Mouse (Mus musculus): ENCODE measurements around the gene Spint3.

The Spint3 gene

GRCm38 (mm10) chr2:164549963-164550894 lies 23.0 kb downstream of the Spint3 start:
- no peak for DNase-seq

- DNase-seq, result no peak
Observed at GRCm38 (mm10) chr2:164549338-164549737, 23.9 kb downstream of the Spint3 start.

GRCm38 (mm10) chr2:164544454-164545097 lies 28.7 kb downstream of the Spint3 start:
- no peak for DNase-seq

DNA sequence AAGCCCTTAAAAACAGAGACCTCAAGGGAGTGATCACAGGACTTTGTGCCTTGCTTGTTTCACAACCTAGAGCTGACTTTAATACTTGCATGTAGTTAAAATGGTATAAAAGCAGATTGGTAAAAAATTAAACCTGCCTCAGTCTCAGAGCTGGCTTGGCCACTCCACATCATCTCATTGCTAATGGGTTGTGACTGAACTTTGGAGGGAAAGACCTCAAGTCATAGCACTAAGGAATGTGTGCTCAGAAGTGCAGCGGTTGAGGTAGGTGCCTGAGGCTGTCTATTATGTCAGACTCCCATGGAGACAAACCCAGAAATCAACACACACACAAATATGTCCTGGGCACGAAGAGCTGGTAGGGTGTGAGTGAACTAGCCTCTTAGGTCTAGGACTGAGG lies 29.5 kb downstream of the Spint3 start:
- peak; percentile 55 to 76 for DNase-seq

- DNase-seq, result peak in 1 of 2 experiments; percentile 58
Observed at GRCm38 (mm10) chr2:164542598-164542997, 30.7 kb downstream of the Spint3 start.

- no peak for DNase-seq
Observed at GRCm38 (mm10) chr2:164542132-164542531, 31.1 kb downstream of the Spint3 start.

DNA sequence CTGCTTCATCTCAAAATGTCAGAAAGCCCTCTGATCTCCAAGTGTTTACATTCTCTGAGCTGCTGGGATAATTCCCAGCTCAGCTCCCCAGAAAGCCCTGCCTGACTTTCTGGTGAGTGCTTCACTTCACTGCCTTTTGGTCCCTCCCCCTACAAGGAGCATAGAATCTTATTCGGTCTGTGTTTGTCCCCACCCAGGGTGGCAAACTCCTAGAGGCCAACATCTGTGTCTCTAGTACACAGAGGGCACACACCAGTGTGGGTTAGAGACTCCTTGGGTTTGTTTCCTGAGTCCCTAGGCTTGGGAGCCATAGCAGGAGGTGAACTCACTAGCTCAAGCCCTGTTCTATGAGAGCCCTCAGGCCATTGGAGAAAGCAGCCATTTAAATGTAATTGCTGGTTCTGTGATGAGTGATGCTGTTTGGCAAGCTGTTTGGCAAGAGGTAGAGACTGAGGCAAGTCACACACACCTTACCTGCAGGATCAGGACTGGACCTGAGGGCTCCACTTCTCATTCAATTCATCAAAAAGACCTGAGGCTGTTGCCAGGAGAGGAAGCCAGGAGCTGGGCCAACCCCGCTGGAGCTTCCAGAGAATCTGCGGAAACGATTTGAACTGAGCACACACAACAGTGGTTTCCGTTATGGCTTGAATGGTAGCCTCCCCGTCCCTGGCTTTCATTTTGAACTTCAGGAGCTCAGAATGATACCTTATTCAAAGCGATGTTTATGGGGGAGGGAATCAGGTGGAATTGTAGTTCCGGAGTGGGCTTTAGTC lies 32.4 kb downstream of the Spint3 start:
- DNase-seq, result no peak

- DNase-seq, result no peak
Observed at GRCm38 (mm10) chr2:164537003-164537402, 36.3 kb downstream of the Spint3 start.

DNA sequence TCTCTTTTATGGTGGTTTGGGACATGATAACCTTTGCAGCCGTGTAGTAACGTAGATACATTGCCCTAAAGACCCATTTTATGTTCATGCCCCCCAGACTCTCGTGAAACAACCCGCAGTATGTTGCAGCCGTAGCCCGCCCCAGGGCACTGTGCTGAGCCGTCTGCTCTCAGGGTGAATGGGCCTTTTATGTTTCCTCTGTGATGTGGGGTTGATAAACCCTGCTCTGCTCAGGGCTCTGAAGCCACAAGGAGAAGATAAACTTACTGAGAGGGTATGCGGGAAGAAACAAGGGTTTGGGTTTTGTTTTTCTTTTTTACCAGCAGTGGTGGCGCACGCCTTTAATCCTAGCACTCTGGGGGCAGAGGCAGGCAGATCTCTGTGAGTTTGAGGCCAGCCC lies 38.9 kb downstream of the Spint3 start:
- DNase-seq, result no peak

- DNase-seq, result peak; percentile 73 to 85
Observed at GRCm38 (mm10) chr2:164531169-164531568, 42.1 kb downstream of the Spint3 start.

- no peak for DNase-seq
Observed at GRCm38 (mm10) chr2:164528557-164528956, 44.7 kb downstream of the Spint3 start.

DNA sequence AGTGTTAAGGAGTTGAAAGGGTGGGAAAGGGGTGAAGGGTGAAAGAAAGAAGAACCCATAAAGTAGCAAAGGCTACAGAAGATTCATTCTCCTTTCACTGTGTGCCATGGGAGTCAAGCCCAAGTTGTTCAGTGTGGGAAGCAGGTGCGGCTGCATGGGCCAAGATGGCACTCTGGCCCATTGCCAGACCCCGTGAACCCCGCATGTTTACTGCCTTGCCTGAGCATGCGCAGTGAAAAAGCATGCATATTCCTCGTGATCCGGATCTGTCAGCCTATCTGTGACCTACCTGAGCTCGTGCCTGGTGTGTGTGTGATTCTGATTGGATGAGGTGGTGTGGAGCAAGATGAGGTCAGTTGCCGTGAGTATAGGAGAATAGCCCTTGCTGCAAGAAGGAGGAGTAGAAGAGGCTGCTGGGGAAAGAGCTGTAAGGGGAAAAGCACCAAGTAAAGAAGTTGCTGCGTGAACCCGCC lies 49.9 kb downstream of the Spint3 start:
- DNase-seq, result no peak

DNA sequence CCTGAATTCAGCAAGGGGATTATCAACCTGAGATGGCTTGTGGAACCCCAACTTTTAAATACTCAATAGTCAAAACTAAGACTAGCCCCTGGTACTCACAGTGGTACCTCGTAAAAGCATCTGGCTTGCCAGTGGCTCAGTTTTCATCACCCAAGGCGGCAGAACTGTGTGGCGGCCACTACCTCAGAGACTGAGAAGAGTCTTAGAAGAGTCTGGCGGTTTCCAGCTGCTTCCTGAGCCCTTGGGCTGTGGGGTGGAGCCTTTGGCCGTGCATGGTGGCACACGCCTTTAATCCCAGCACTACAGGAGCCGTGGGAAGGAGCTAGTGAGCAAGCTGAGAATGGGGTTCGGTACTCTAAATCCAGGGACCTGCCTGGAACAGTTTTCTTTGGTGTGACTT lies 51.0 kb downstream of the Spint3 start:
- DNase-seq, result no peak

GRCm38 (mm10) chr2:164521841-164522240 lies 51.4 kb downstream of the Spint3 start:
- no peak for DNase-seq

GRCm38 (mm10) chr2:164520782-164521181 lies 52.5 kb downstream of the Spint3 start:
- DNase-seq, result peak; percentile 74 to 84

Data from kidney, postnatal 25 days (tissue).